Mouse (Mus musculus) thymus, postnatal 0 days (tissue): ENCODE data around the gene Ccl27a. TPM values are rescaled to one million over a fixed set of nuclear protein-coding genes. Genes with fewer than 3 reads are reported as not detected.
"Not testable (repeated sequence)": the region's sequence is repeated elsewhere in the genome, so short reads cannot be mapped to it uniquely, and the experiment has no call there.

Experiments
- DNase-seq: peaks from one replicate; pipeline ENCODE4 v3.0.0-alpha.2; 2015; ENCODE audit warnings: low spot score
- polyA plus RNA-seq: library from polyadenylated mRNA; unstranded; fragments of >200 nt; fragmentation: Nextera tagmentation; extraction: Ambion mirVana; gene quantifications from 2 replicates; pipeline ENCODE4 v1.2.1, GENCODE M21; 2015

Ccl27a gene
- polyA plus RNA-seq: 39.3 and 41.1 TPM in 2 replicates

DNA sequence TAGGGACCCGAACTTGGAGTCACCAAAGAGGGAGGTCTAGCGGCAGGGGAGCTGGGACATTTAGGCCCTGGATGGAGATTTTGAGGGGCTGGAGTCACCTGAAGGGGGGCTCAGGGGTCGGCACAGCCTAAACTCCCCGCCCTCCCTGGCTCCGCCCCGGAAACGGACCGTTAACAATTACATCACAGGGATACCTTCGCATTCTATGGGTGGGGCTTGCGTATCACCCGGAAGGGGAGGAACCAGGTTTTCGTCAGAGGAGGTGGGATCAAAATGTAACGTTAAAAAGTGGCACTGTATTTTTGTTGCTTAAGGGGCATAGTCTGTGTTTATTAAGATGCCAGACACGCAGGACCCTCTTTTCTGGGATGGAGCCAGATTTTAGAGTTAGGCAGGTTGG, at the start of gene Ccl27a:
Ccl27a (minus strand) TSS at position 246 of the 400 bp plus-strand sequence.
- peak; percentile 83 for DNase-seq

DNA sequence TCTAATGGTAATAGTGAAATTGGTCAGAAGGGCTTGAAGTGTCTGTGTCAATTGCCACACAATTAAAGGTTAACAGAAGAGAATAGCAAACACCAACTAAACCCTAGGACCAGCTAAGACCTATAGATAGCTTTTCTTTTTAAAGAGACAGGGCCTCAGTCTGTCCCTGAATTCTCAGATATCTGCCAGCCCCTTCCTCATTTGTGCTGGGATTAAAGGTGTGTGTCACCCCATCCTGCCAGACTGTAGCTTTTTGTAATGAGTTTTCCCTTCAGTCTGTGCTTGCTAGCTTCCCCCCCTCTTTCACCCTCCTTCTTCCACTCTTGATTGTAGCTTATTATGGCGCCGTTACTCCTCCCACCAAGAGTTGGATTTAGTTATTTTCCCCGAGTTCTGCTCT, 9.2 kb upstream of the Ccl27a start:
- not testable (repeated sequence) for DNase-seq

DNA sequence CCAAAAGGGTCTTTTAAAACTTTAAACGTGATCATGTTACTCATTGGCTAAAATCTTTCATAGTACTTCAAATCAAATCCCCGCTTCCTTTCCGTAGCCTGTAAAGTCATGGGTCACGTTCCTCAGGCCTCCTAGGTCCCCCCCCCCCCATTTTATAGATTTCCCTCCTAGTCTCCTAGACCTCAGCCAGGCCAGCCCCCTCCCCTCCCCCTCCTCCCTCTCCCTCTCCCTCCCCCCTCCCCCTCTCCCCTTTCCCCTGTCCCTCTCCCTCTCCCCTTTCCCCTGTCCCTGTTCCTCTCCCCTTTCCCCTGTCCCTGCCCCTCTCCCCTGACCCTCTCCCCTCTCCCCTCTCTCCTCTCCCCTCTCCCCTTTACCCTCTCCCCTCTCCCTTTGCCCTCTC, 8.7 kb upstream of the Ccl27a start:
- DNase-seq: not testable (repeated sequence)

DNA sequence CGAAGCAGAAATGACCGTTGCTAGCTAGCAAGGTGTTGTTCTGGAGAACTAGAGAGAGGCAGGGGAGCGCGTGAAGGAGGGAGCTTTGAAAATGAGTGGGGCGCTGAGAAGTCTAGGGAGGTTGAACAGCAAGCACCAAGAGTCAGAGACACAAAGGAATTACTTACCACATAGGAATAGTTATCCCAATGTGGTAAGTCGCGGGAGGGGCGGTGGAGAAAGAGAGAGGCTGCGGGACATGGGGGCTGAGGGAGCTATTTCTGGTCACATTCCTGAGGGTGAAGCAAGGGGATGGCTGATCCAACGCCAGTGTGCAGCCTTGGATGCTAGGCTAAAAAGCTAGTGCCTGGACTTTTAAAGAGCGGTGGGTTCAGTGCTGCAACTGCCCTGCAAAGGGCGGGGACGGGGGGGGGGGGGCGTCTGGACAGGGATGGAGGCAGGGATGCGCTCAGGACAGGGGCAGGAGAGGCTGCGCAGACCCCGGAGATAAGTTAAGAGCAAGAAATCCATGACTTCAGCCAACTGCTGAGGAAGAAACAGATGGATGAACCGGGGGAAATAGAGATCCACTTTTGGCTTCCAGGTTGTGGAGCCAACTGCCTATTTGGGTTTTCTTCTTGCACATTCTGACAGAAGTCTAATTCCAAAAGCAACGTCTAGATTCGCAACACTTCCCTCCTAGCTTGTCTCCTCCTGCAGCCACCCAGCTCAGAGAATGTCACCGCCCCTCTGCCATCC, 7.9 kb upstream of the Ccl27a start:
- DNase-seq: not testable (repeated sequence)

DNA sequence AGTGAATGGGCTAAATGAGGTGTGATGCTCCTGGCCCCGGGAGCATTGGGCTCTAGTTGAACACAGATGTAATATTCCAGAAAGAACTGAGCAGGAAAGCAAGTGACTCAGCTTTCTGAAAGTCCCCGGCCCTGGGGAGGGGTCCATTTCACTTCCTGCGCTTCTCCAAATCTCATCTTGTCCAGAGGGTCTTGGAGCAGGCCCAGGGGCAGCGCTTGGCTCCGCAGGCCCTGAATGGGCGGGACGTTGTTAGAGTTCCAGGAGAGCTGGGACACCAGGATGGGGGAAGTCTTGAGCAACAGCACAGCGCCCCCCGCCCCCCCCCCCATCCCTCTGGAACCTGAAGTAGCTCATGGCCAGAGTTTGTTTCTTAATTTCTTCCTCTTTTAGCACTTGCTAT, 7.2 kb upstream of the Ccl27a start:
- not testable (repeated sequence) for DNase-seq

DNA sequence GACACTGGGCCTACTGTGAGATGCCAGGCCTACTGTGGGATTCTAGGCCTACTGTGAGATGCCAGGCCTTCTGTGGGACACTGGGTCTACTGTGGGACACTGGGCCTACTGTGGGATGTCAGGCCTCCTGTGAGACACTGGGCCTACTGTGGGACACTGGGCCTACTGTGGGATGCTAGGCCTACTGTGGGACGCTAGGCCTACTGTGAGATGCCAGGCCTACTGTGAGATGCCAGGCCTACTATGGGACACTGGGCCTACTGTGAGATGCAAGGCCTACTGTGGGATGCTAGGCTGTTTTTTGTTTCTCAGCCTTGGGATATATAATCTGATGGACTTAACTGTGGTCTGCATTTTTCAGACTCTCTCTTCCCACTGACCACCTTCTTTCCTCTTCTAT, 1.8 kb upstream of the Ccl27a start:
- DNase-seq: not testable (repeated sequence)

DNA sequence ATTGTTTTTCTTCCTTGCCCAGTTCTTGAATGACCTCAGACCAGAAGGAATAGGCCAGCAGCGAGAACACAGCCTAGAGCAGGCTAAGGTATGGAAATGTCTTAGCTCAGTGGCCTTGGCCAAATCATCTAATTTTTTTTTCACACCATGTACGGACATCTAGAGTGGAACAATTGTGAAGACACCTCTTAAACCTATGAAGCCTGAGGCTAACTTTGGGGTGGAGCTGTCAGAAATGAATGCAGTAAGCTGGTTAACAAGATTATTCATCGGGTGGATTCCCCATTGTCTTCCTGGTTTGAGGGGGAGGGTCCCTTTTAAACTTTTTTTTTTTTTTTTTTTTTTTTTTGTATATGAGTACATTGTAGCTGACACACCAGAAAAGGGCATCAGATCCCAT, 459 bp upstream of the Ccl27a start:
- DNase-seq: not testable (repeated sequence)

DNA sequence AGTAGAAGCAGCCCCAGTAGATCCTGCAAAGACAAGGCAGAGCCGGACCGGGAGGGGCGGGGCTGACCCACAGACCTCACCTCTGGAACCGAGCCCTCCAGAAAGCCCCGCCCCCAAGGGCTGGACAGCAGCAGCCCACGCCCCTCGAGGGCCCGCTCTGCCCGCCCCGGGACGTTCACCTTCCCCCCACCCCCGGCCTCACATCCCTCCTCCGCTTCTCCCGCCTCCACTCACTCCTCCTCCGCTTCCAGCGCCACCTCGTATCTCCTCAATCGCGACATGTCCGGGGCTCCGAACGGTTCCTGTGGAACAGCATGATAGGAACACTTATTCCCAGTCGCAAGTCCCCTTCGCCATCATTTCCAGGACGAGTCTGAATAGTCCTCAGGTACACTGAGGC, 545 bp downstream of the Ccl27a start:
- not testable (repeated sequence) for DNase-seq

DNA sequence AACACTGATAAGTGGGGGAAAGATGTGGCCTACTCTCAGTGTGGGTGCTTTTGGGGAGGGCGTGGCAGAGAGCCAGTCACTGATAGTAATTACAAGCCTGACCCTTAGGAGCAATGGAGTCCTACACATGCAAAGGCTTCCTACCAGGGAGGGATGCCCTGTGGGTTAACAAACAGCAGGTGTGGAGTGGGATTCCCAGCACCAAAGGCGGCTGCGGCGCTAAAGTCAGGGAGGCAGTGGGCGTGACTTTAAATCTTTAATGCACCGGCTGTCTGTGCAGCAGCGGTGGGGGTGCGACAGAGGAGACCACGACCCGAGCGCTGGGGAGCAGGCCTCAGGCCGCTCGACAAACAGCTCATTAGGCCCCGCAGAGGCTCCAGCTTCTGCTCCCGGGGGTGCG, 1.1 kb downstream of the Ccl27a start:
- not testable (repeated sequence) for DNase-seq

DNA sequence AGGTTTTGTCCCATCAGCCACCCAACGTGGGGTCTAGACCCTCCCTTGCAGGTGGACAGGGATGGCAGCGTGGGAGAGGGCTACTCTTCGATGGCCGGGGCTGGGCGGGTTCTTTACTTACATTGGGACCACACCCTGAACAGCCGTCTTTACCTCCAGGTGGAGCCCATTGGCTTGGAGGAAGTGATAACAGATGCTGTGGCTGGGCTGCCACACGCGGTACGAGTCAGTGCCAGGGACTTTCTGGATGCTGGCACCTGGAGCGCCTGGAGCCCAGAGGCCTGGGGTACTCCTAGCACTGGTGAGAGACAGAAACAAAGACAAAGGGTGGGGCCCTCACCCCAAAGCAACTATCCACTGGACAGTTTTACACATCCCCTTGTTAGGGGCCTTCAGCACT, 6.7 kb downstream of the Ccl27a start:
- DNase-seq: not testable (repeated sequence)

DNA sequence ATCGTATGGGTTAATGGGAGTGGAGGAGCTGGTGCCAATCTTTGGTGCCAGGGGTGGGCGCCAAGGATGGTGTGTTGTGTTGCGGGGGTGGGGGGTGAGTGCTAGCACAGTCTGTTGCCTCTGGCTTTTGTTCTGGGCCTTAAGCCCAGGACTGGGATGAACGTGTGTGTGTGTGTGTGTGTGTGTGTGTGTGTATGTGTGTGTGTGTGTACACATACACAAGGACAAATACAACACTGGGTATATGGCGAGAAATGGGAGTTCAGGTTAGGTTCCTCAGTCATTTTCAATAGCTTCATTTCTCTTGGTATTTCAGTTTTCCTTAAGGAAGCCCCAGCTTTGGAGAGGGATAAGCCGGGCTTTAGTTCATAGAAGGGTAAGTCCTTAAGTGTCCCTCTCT, 10.9 kb downstream of the Ccl27a start:
- DNase-seq: not testable (repeated sequence)

DNA sequence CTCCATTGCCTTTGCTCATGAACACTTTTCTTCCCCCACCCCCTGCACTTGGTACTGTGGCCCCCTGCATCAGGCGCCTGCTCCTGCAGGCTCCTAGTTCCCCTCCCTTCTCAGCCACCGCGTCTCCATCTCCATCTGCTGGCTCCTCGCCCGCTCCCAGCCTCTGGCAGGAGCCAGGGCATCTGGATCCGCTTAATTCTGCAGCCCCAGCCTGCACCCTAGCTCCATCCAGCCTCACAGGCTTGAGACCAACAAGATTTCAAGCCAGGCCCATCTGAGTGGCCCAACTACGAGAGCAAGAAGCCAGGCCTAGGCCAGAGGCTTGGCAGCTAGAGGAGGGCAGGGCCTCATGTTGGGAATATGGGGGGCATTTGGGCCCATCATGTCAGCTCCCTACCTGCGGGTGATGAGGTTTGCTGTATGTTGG, 11.3 kb downstream of the Ccl27a start:
- not testable (repeated sequence) for DNase-seq

DNA sequence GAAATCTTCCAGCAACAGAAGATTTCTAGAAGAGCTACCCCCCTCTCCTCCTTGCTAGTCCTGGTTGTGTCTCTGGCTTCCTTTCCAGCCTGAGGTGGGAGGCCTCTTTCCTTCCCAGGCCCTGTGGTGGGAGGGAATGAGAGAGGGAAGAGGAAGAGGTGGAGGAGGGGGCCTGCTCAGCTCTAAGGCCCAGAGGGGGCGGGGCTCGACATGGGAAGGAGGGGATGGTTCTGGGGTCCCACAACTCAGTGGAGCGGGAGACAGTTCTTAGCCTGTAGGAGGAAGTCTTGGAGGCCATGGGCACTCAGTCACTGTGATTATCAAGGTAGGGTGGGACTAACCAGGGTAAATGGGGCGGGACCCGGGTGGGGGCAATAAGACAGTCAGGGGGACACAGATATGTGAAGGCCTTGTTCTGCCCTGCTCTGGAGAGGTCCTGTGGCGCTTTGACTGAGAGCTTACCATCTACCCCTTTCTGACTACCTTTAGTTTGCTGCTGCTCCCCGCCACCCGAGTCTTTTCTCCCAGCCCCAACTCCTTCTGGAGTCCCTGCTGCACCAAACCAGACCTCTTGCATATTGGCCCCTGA, 11.9 kb downstream of the Ccl27a start:
- no peak for DNase-seq

DNA sequence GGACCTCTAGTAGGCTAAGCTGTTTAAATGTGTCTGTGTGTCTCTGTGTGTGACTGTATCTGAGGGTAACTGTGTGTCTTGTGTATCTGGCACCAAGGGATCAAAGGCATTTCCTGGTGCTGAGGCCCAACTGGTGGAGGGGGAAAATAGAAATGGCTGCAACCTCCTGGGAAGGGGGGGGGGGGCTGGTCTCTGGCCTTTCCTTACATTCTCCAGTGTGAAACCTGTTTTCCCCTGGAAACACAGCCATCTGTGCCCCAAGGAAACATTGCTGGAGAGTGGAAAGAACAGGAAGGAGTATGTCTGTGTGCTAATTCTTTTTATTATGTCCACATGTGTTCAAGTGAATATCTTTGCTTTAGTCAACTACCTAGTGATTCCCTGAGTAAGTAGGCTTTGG, 12.4 kb downstream of the Ccl27a start:
- no peak for DNase-seq

DNA sequence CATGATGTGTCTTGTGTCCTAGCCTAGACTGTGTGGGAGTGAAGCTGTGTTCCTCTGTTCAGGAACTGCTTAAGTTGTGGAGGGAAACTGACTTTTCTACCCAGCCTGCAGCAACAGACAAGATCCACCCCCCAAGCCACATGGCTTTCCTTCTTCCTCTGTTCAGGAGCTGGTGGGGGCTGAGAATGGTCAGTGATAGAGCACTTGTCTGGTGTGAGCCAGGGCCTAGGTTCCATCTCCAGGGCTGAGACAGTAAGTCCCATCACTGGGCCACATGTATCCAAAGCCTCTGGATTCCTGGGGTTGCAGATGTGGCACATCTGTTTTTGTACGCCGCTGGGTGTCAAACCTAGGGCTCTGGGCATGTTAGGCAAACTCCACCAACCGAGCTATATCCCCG, 13.1 kb downstream of the Ccl27a start:
- no peak for DNase-seq

DNA sequence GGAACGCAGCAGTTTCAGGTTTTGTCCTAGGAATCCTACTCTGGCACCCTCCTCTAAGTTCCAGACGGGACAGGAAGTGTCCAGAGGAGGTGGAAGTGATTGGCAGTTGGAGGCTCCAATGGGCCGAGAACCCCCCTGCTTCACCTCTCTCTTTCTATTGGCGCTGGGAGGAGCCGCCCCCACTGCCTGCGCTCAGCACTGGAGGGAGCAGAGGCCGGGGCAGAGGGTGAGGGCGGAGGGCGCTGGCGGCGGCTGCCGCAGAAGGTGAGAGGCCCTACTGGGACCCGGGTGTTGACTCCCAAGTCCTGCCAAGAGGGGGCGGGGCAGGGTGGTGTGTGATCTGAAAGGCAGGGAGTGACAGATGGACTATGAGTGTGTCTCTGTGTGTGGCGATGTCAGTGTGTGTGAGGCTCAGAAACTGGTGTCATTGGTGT, 13.7 kb downstream of the Ccl27a start:
- DNase-seq: peak; percentile 68

DNA sequence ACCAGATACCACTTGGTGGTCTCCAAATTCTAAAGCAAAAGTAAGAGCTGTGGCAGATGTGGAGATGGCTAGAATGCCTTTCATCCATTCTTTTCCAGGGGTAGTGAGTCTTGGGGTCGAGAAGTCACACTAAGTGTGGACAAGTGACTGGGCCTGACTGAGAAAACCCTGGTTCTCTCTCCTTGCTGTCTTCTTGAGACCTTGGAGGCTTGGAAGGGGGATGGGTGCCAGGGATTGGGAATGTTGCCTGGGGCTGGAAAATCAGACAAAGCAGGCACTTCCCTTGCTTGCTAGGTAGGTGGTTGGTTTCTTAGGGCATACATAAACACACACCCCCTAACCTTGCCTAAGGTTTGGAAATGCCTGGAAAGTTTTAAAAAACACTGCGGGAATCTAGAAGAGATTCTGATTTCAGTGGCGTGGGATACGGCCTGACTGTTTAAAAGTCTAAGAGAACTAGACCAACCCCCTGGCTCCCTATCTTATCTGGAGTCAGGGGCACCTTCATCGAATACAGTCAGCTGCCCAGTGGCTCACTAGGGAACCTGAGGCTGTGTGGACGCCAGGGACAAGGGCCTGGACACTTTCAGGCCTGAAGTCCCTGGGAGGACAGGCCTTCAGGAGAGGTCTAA, 14.3 kb downstream of the Ccl27a start:
- no peak for DNase-seq

DNA sequence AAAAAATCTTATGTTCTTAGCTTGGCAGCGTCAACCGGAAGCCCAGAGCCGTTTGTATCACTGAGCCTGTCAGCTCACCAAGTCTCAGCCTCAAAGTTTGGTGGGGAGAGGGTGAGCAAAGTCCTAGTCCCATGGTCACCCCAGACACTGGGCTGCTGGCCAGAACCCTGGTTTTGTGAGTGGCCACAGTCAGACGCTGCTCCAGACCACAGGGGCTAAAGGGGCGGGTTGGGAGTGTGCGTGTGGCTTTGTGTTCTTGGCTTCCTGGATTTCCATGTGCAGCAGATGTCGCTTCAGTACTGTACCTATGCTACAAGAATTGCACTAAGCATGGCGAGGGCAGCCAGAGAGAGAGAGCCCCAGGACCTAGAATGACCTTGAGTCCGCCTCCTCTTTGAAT, 14.8 kb downstream of the Ccl27a start:
- no peak for DNase-seq

DNA sequence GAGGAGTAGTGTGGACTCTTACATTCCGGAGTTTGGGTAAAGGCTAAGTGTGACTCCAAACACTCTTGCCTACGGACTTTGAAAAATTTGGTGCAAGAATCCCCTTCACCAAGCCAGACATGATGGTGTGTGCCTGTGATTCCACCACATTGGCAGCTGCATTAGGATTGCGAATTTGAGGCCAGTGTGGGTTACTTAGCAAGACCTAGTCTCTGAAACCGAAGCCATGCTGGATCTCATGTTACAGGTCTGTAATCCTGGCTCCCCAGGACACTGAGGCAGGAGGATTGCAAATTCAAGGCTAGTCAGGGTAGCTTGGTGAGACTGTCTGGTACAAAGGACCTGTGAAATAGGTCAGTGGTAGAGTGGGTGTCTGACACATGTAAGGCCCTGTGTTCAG, 15.3 kb downstream of the Ccl27a start:
- no peak for DNase-seq

DNA sequence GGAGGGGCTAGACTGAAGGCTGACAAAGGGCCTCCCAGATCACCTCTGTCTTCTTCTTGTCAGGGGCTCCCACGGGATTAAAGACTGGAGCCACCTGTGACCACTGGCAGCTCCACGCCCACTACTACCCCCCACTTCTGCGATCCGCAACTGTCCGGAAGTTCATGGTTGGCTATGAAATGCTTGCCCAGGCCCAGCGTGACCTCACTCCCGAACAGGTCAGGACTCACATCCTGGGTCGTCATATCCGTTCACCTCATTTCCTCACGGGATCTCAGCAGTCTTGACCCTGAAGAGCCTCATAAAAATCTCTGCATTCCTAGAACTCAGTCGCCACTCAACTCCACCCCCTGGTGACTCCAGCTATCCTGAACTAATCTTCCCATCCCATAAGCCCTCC, 16.0 kb downstream of the Ccl27a start:
- DNase-seq: no peak

DNA sequence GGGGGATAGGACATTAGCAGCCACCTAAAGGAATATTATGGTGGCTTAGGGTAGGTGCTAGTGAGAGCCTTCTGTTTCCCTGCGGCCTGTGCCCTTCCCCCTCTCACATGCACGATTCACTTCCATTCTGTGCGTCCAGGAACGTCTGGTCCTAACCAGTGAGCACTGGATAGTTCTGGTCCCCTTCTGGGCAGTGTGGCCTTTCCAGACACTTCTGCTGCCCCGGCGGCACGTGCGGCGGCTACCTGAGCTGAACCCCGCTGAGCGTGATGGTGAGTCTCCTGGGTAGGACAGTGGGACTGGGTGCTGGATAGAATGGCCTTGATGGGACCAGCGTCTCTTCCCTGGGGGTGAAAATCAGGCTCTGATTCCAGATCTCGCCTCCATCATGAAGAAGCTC, 16.7 kb downstream of the Ccl27a start:
- no peak for DNase-seq

DNA sequence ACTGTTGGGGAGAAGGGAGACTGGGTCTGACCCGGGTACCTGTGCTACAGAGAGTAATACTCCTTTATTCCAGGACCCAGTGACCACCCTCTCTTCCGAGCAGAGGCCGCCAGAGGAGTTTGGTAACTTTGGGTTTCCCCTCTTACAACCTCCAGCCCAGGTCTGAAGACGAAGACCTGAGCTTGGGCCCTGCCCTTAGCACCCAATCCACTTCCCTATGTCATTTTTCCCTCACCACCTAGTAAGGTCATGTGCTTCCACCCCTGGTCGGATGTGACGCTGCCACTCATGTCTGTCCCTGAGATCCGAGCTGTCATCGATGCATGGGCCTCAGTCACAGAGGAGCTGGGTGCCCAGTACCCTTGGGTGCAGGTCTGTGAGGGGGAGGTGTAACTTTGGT, 17.6 kb downstream of the Ccl27a start:
- DNase-seq: no peak
